Mouse (Mus musculus): Measurements from ENCODE around the gene Otud7a. TPM values are rescaled to one million over a fixed set of nuclear protein-coding genes. Genes with fewer than 3 reads are reported as not detected.

The Otud7a gene
- polyA plus RNA-seq, 1 experiment from 2014 or later, result 5.5 TPM

DNA sequence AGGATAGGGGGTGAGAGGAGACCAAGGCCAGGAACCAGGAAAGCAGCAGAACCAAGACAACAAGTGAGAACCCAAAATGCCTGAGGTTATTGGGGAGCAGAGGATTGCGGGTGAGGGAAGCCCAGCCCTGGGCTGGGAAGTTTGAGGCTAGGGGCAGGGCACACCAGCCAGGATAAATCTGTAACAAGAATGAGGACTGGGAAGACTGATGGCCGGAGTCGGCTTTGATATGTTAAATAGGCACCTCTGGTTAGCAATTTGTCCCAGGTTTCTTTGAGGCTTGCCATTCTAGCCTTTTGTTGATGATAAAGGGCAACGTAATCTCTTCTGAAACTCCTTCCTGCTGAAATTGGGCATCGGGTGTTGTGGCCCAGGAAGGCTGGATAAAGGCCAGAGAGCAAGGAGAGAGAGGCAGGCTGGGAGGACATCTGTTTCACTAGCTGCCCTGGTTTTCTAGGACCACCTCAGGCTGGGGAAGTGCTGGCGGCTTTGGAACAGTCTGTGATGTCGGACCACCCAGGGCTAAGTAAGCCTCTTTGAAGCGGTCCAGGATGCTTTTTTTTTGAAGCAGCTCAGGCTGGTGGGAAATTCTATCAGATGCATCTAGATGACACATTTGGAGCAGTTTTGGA, 351.6 kb downstream of the Otud7a start:
- H3K9me3 ChIP-seq (replicated peaks), result no peaks in the 10 kb centered on the region
- 10% methylated on average over 8 of the region's 8 CpGs for WGBS
- no peak overlapping the region for H3K4me3 ChIP-seq (replicated peaks)
- H3K27me3 ChIP-seq (replicated peaks), result no peaks in the 10 kb centered on the region; the same call in 1 of the 2 replicates
- ATAC-seq (ENCODE audit: low FRiP score), result no peak
- H3K27ac ChIP-seq (replicated peaks), result no peak overlapping the region
- no peak overlapping the region for H3K9ac ChIP-seq (replicated peaks)
- no peak overlapping the region for H3K4me2 ChIP-seq
- no peaks in the 10 kb centered on the region for H3K36me3 ChIP-seq
- no peaks in the 10 kb centered on the region for H3K4me1 ChIP-seq

DNA sequence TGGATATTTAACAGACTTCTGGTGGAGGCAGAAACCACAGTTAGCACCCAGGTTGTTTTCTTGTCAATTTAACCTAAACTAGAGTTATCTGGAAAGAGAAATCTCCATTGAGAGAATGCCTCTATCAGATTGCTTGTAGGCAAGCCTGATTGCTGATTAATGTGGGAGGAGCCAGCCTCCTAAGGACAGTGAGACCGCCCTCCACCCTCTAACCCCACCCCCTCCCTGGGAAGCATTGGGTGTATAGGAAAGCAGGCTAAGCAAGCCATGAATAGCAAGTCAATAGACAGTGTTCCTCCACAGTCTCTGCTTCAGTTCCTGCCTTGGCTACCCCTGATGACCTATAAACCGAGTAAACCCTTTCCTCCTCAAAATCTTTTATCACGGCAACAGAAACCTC, 353.9 kb downstream of the Otud7a start:
- Histone ChIP-seq H3K4me1 (no peaks in the 10 kb centered on the region), H3K27ac (replicated peaks) (no peak overlapping the region), H3K36me3 (no peaks in the 10 kb centered on the region), H3K4me2 (no peak overlapping the region), H3K9me3 (replicated peaks) (no peaks in the 10 kb centered on the region), H3K27me3 (replicated peaks) (no peaks in the 10 kb centered on the region; the same call in 1 of the 2 replicates), H3K4me3 (replicated peaks) (no peak overlapping the region), H3K9ac (replicated peaks) (no peak overlapping the region)
- 81% methylated on average over 3 of the region's 3 CpGs for WGBS
- no peak for ATAC-seq (ENCODE audit: low FRiP score)

DNA sequence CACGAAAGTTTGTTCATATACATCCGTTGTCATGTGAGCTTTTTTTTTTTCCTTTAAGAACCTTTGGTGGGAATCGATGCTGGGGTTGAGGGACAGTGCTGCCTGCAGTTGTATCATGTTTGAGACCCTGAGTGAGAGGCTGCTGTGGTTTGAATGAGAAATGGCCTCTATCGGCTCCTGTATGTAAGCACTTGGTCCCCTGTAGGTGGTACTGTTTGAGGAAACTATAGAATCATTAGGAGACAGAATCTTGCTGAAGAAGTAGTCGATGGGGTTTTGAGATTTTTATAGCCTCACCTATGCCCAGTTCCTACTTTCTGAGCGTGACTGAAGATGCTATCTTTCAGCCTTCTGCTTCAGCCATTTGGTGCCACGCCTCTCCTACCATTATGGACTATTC, 354.8 kb downstream of the Otud7a start:
- WGBS, result 93% methylated on average over 7 of the region's 7 CpGs
- Histone ChIP-seq H3K4me3 (replicated peaks) (no peak overlapping the region), H3K9ac (replicated peaks) (no peak overlapping the region), H3K36me3 (no peaks in the 10 kb centered on the region), H3K9me3 (replicated peaks) (no peaks in the 10 kb centered on the region), H3K27ac (replicated peaks) (no peak overlapping the region), H3K27me3 (replicated peaks) (no peaks in the 10 kb centered on the region; the same call in 1 of the 2 replicates), H3K4me1 (no peaks in the 10 kb centered on the region), H3K4me2 (no peak overlapping the region)
- no peak for ATAC-seq (ENCODE audit: low FRiP score)

GRCm38 (mm10) chr7:63802751-63803150, 358.2 kb downstream of the Otud7a start:
- no peak for ATAC-seq (ENCODE audit: low FRiP score)
- no peak overlapping the region for H3K27ac ChIP-seq (replicated peaks)
- H3K9ac ChIP-seq (replicated peaks), result no peak overlapping the region
- no peaks in the 10 kb centered on the region for H3K36me3 ChIP-seq
- no peaks in the 10 kb centered on the region for H3K9me3 ChIP-seq (replicated peaks)
- no peak overlapping the region for H3K4me2 ChIP-seq
- 94% methylated on average over 21 of the region's 21 CpGs for WGBS
- H3K4me3 ChIP-seq (replicated peaks), result no peak overlapping the region
- H3K4me1 ChIP-seq, result no peaks in the 10 kb centered on the region
- H3K27me3 ChIP-seq (replicated peaks), result no peaks in the 10 kb centered on the region

Other genes with a start within 250 kb of the Otud7a start
- 11.4 and 11.8 TPM in 2 replicates for gene Chrna7, start 232.2 kb upstream of the Otud7a start, polyA plus RNA-seq (2015; fragmentation: Nextera tagmentation; extraction: Ambion mirVana)